Mouse (Mus musculus): ENCODE data around the gene Mroh2a. TPM values are rescaled to one million over a fixed set of nuclear protein-coding genes. Genes with fewer than 3 reads are reported as not detected.

The Mroh2a gene
- total RNA-seq (2023; ENCODE audit: inconsistent age) = 0.06 to 0.27 TPM (median 0.06 TPM) in 3 of 4 replicates, not detected in the other

DNA sequence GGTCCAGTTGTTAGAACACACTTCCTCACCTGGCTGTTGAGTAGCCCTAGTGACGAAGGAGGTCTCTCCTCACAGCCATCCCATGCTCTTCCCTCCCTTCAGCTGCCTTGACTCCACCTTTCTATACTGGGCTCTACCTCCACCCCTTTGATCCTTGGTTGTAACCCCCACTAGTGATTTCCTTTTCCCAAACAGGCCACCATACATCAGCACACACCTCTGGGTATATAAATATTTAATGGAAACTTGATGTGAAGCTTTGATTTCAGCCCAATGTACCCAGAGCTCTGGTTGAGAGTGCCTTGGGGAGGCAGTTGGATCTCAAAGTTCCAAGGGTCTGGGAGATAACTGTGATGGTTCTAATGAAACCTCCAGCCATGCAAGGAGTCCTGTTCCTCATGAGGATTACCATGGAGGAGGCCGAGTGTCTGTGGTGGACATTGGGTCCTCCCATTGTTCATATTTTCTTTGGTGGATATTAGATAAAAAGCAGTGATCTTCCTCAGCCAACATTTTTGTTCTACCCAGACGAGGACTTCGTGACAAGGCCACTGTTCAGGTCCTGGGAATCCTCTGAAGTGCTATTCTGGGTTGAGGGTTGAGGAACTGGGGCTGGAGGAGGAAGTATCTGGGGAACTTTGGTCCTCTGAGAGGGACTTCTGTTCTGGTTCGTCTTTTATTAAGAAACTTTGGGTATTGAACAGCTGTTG lies at the start of gene Mroh2a:
Mroh2a (plus strand) TSS at position 317 of the 710 bp plus-strand sequence.

GRCm38 (mm10) chr1:88200456-88200855 lies 26.3 kb upstream of the Mroh2a start, which contains the start of gene Ugt1a2:
Gene Ugt1a2 (plus strand): TSS chr1:88200601.

DNA sequence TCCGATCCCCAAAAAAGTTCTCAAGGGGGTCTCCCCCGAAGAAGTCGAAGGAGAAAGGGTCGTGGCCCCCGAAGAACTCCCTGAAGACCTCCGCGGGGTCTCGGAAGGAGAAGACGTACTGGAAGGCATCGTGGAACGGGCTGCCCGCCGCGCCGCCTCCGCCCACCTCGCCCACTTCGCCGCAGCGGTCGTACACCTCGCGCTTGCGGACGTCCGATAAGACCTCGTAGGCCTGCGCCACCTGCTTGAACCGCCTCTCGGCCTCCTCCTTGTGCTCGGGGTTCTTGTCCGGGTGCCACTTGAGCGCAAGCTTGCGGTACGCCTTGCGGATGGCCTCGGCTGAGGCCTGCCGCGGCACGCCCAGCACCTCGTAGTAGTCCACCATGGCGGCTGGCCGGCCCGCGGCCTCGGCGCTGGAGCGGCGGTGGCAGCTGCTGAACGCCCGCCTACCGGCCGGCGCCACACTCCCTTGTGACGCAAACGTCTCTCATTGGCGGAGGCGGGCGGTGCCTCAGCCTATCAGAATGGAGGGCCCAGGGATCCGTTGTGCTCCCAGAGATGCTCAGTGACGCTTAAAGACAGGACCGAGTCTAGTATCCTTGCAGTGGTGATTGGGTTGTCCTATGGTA lies 21.4 kb upstream of the Mroh2a start, which contains the start of gene Dnajb3:
Dnajb3 (minus strand) TSS at position 489 of the 629 bp plus-strand sequence.

GRCm38 (mm10) chr1:88211812-88212211 lies 15.0 kb upstream of the Mroh2a start, which contains the start of gene Ugt1a1:
Gene Ugt1a1 (plus strand): TSS chr1:88211959.

GRCm38 (mm10) chr1:88277098-88277817 lies 50.5 kb downstream of the Mroh2a start, which contains the start of the genes Hjurp and Trpm8:
Gene Hjurp (minus strand): TSS chr1:88277633.
Gene Trpm8 (plus strand): TSS chr1:88277661.

Other genes with a start within 250 kb of the Mroh2a start
- gene Usp40, start 218.4 kb upstream of the Mroh2a start, total RNA-seq (2023; ENCODE audit: inconsistent age) = 16.8 to 20.3 TPM (median 20.2 TPM) in 4 replicates
- gene Ugt1a10, start 171.6 kb upstream of the Mroh2a start, total RNA-seq (2023; ENCODE audit: inconsistent age) = not detected in 4 replicates
- not detected in 4 replicates for gene Ugt1a9, start 156.2 kb upstream of the Mroh2a start, total RNA-seq (2023; ENCODE audit: inconsistent age)
- not detected in 4 replicates for gene Ugt1a8, start 139.2 kb upstream of the Mroh2a start, total RNA-seq (2023; ENCODE audit: inconsistent age)
- 0.27 to 0.39 TPM in 2 of 4 replicates, not detected in the others for gene Ugt1a7c, start 131.9 kb upstream of the Mroh2a start, total RNA-seq (2023; ENCODE audit: inconsistent age)
- gene Ugt1a6b, start 123.7 kb upstream of the Mroh2a start, total RNA-seq (2023; ENCODE audit: inconsistent age) = 0.26 TPM in 1 of 4 replicates, not detected in the others
- gene Ugt1a6a, start 92.2 kb upstream of the Mroh2a start, total RNA-seq (2023; ENCODE audit: inconsistent age) = not detected in 4 replicates
- not detected in 4 replicates for gene Ugt1a5, start 61.0 kb upstream of the Mroh2a start, total RNA-seq (2023; ENCODE audit: inconsistent age)
- gene Ugt1a2, start 26.4 kb upstream of the Mroh2a start, total RNA-seq (2023; ENCODE audit: inconsistent age) = not detected in 4 replicates
- gene Dnajb3, start 21.2 kb upstream of the Mroh2a start, total RNA-seq (2023; ENCODE audit: inconsistent age) = 0.51 to 0.67 TPM (median 0.54 TPM) in 3 of 4 replicates, not detected in the other
- gene Ugt1a1, start 15.0 kb upstream of the Mroh2a start, total RNA-seq (2023; ENCODE audit: inconsistent age) = not detected in 4 replicates
- 74.5 to 81.5 TPM (median 77.4 TPM) in 4 replicates for gene Hjurp, start 50.6 kb downstream of the Mroh2a start, total RNA-seq (2023; ENCODE audit: inconsistent age)
- gene Trpm8, start 50.7 kb downstream of the Mroh2a start, total RNA-seq (2023; ENCODE audit: inconsistent age) = not detected in 4 replicates
- not detected in 4 replicates for gene Spp2, start 180.0 kb downstream of the Mroh2a start, total RNA-seq (2023; ENCODE audit: inconsistent age)